Mouse (Mus musculus): Measurements from ENCODE around the gene Lin52.

The Lin52 gene

DNA sequence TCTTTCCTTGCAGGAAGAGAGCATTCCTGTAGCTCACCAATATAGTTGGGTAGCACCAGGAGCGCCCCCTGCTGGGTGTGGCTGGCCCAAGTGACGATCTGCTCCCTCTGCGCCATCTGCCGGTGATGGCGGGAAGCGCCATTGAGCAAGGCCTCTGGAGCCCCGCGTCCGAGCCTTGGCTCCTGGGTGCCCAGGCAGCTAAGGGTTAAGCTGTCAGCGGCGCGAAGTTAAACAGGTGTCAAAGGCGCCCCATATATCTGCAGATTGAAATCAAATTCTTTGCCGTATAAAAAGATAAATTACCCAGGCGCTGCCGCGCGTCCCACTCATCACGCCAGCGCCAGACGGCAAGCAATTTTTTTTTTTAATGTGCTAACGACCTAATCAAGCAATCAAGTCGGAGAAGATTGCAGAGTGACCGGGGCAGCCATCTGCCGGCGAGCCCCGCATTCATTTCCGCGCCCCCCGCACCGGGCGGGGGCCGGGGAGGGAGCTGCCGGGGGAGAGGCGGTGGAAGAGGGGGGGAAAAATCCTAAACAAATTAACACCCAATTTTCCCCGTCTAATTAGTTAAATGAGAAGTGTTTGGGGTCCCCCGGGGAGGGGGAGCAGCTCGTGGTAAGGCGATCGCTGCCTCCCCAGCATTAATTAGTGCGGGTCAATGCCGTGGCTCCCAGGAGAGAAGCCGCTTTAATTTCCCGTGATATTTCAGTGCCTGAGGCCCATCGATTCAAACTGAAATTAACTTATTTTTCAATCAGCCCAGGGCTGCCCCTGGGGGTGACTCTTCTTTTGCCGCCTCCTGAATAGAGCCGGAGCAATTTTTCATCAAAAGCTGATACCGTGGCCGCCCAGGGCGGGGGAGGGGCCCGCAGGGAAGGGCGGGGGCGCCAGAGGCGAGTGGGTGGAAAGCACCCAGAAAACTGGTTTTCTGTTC is 138.9 kb downstream of the Lin52 start:
- DNase-seq (ENCODE audit: extremely low spot score, low spot score): peak; percentile 97

Data from neural tube, embryonic 10.5 days (tissue).